Mouse (Mus musculus): ENCODE data around the gene Rnd3. TPM values are rescaled to one million over a fixed set of nuclear protein-coding genes. Genes with fewer than 3 reads are reported as not detected.

Rnd3 gene
- polyA plus RNA-seq, 1 experiment from 2014 or later: 31.3 TPM

DNA sequence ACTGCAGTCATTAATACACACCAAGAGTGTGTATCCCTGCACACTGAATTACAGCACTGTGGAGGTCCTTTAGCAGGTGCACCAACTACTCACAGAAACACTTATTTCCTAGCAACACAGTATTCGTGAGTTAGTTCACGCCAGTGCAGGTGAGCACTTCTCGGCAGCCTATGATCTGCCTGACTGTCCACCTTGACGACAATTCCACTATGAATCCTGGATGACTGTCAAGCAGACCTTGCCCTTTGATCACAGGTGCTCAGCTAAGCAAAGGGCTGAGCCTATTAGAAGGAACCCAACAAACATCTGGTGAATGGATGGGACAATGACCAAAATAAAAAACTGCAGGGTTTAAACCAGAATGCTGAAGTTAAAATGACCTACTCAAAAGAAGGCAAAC, 20.8 kb downstream of the Rnd3 start:
- Histone ChIP-seq H3K9ac (ENCODE audit: low read length) (no peak overlapping the region), H3K4me1 (ENCODE audit: control insufficient read depth in 2 of 2, insufficient read depth in 2 of 2, low read length in 2 of 2) (no peaks in the 10 kb centered on the region), H3K4me3 (ENCODE audit: control insufficient read depth in 1 of 2, insufficient read depth in 1 of 2, low read depth in 1 of 2, low read length in 2 of 2) (no peak overlapping the region), H3K27me3 (ENCODE audit: control insufficient read depth, insufficient read depth, low read length) (no peaks in the 10 kb centered on the region), H3K36me3 (ENCODE audit: control insufficient read depth, insufficient read depth, low read length) (peaks cover 36% of the 10 kb centered on the region), H3K27ac (replicated peaks in 1 of 2; ENCODE audit: control insufficient read depth in 1 of 2, insufficient read depth in 1 of 2, low read depth in 2 of 2, low read length in 2 of 2) (no peak overlapping the region), H3K9me3 (ENCODE audit: control insufficient read depth, low read length) (peaks cover 1% of the 10 kb centered on the region; the same call in 1 of the 2 replicates), H3K4me2 (ENCODE audit: low read length) (no peak overlapping the region)
- WGBS: 81% methylated on average over 4 of the region's 4 CpGs
- ATAC-seq (ENCODE audit: insufficient number of reproducible peaks, insufficient read depth, low FRiP score, low read depth): no peak

DNA sequence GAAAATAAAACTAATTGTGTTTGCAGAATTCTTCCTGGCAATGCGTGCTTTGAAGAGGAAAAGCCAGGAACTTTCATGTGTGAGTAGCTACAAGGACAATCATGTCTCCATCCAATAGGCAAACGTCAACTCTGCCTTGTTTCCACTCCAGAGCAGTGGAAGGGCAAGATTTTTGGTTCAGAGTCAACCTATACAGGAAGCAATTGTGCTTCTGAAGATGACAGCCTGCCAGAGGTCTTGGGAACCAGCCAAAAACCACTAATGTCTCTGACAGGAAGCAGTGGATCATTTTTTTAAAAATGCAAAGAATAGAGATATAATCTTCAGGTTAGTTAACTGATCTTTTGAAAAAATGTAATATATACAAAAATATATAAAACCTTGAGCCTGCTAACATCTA, 38.6 kb downstream of the Rnd3 start:
- Histone ChIP-seq H3K4me3 (ENCODE audit: control insufficient read depth in 1 of 2, insufficient read depth in 1 of 2, low read depth in 1 of 2, low read length in 2 of 2) (no peak overlapping the region), H3K36me3 (ENCODE audit: control insufficient read depth, insufficient read depth, low read length) (no peaks in the 10 kb centered on the region), H3K4me1 (ENCODE audit: control insufficient read depth in 2 of 2, insufficient read depth in 2 of 2, low read length in 2 of 2) (no peaks in the 10 kb centered on the region), H3K27me3 (ENCODE audit: control insufficient read depth, insufficient read depth, low read length) (no peaks in the 10 kb centered on the region), H3K9me3 (ENCODE audit: control insufficient read depth, low read length) (no peaks in the 10 kb centered on the region), H3K9ac (ENCODE audit: low read length) (no peak overlapping the region), H3K4me2 (ENCODE audit: low read length) (no peak overlapping the region), H3K27ac (replicated peaks in 1 of 2; ENCODE audit: control insufficient read depth in 1 of 2, insufficient read depth in 1 of 2, low read depth in 2 of 2, low read length in 2 of 2) (no peak overlapping the region)
- WGBS: 55% methylated on average over 2 of the region's 2 CpGs
- ATAC-seq (ENCODE audit: insufficient number of reproducible peaks, insufficient read depth, low FRiP score, low read depth): no peak

DNA sequence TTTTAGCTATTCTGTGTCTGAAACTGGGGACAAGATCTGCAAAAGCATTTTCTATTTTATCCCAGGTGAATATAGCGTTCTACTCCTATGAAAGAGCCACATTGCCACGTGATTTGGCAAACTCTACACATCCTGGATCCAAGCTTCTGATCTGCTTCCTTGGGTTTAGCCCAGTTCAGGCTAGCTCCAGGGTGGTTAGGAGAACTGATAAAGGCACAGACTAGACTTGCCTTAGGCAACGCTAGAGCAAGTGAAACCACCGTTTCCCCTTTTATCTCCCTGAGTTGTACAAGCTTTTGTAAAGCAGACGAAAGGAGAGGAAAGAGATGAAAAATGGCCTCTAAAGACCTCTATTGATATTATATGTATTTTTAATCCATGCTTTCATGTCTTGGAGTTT, 40.3 kb downstream of the Rnd3 start:
- no peak overlapping the region for H3K4me3 ChIP-seq (ENCODE audit: control insufficient read depth in 1 of 2, insufficient read depth in 1 of 2, low read depth in 1 of 2, low read length in 2 of 2)
- no peaks in the 10 kb centered on the region for H3K27me3 ChIP-seq (ENCODE audit: control insufficient read depth, insufficient read depth, low read length)
- no peak overlapping the region for H3K27ac ChIP-seq (replicated peaks in 1 of 2; ENCODE audit: control insufficient read depth in 1 of 2, insufficient read depth in 1 of 2, low read depth in 2 of 2, low read length in 2 of 2)
- H3K4me1 ChIP-seq (ENCODE audit: control insufficient read depth in 2 of 2, insufficient read depth in 2 of 2, low read length in 2 of 2): no peaks in the 10 kb centered on the region
- ATAC-seq (ENCODE audit: insufficient number of reproducible peaks, insufficient read depth, low FRiP score, low read depth): no peak
- H3K36me3 ChIP-seq (ENCODE audit: control insufficient read depth, insufficient read depth, low read length): no peaks in the 10 kb centered on the region
- 50% methylated on average over 5 of the region's 5 CpGs for WGBS
- no peaks in the 10 kb centered on the region for H3K9me3 ChIP-seq (ENCODE audit: control insufficient read depth, low read length)
- H3K4me2 ChIP-seq (ENCODE audit: low read length): no peak overlapping the region
- no peak overlapping the region for H3K9ac ChIP-seq (ENCODE audit: low read length)

DNA sequence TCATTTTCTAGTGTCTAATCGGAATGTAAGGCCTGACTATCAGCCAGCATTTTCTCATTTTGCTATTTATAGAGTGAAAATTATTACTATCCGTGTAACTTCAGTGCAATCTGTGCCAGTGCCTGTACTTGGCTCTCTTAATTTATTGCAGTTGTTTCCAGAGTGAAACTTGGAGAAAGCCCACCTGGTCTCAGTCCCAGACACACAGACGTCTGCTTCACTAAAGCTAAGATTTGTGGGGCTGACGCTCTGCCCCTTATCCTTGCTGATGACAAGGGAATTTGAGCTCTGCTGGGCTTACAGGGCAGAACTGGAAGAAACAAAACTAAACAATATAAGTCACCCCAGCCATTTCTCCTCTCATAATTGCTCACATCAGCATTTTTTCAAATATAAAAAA, 47.7 kb downstream of the Rnd3 start:
- Histone ChIP-seq H3K36me3 (ENCODE audit: control insufficient read depth, insufficient read depth, low read length) (no peaks in the 10 kb centered on the region), H3K4me3 (ENCODE audit: control insufficient read depth in 1 of 2, insufficient read depth in 1 of 2, low read depth in 1 of 2, low read length in 2 of 2) (no peak overlapping the region), H3K27me3 (ENCODE audit: control insufficient read depth, insufficient read depth, low read length) (no peaks in the 10 kb centered on the region), H3K9me3 (ENCODE audit: control insufficient read depth, low read length) (no peaks in the 10 kb centered on the region), H3K9ac (ENCODE audit: low read length) (no peak overlapping the region), H3K4me1 (ENCODE audit: control insufficient read depth in 2 of 2, insufficient read depth in 2 of 2, low read length in 2 of 2) (peaks cover 0 to 2% of the 10 kb centered on the region in 2 experiments; a peak in 1 of 4 replicates), H3K4me2 (ENCODE audit: low read length) (no peak overlapping the region), H3K27ac (replicated peaks in 1 of 2; ENCODE audit: control insufficient read depth in 1 of 2, insufficient read depth in 1 of 2, low read depth in 2 of 2, low read length in 2 of 2) (no peak overlapping the region)
- no peak for ATAC-seq (ENCODE audit: insufficient number of reproducible peaks, insufficient read depth, low FRiP score, low read depth)
- WGBS: 38% methylated on average over 4 of the region's 4 CpGs

- no peaks in the 10 kb centered on the region for H3K27me3 ChIP-seq (ENCODE audit: control insufficient read depth, insufficient read depth, low read length)
- no peak overlapping the region for H3K27ac ChIP-seq (replicated peaks in 1 of 2; ENCODE audit: control insufficient read depth in 1 of 2, insufficient read depth in 1 of 2, low read depth in 2 of 2, low read length in 2 of 2)
- ATAC-seq (ENCODE audit: insufficient number of reproducible peaks, insufficient read depth, low FRiP score, low read depth): no peak
- no peak overlapping the region for H3K4me3 ChIP-seq (ENCODE audit: control insufficient read depth in 1 of 2, insufficient read depth in 1 of 2, low read depth in 1 of 2, low read length in 2 of 2)
- peaks cover 0 to 2% of the 10 kb centered on the region in 2 experiments; a peak in 1 of 4 replicates for H3K4me1 ChIP-seq (ENCODE audit: control insufficient read depth in 2 of 2, insufficient read depth in 2 of 2, low read length in 2 of 2)
- WGBS: 63% methylated on average over 9 of the region's 9 CpGs
- H3K9me3 ChIP-seq (ENCODE audit: control insufficient read depth, low read length): no peaks in the 10 kb centered on the region
- no peak overlapping the region for H3K9ac ChIP-seq (ENCODE audit: low read length)
- H3K36me3 ChIP-seq (ENCODE audit: control insufficient read depth, insufficient read depth, low read length): no peaks in the 10 kb centered on the region
- no peak overlapping the region for H3K4me2 ChIP-seq (ENCODE audit: low read length)
These were observed 48.9 kb downstream of the Rnd3 start for GRCm38 (mm10) chr2:51099987-51100386.

DNA sequence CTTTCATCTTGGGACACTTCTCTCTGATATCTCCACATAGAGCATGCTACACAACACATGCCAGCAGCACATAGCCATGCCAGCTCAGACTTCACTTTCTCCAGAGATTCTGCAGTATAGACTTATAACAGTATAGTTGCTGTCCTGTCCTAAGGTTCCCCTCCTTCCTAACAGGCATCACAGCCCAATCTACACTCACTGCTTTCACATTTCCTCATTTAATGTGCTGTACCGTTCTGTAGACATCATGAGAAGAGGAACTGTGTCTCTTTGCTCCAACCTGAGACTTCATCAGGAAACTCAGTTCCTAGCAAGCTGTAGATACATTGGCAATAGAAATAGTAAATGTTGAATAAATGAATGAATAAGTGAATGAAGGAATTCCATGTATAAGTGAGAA, 49.7 kb downstream of the Rnd3 start:
- 74% methylated on average over 1 of the region's 1 CpGs for WGBS
- Histone ChIP-seq H3K9ac (ENCODE audit: low read length) (no peak overlapping the region), H3K4me1 (ENCODE audit: control insufficient read depth in 2 of 2, insufficient read depth in 2 of 2, low read length in 2 of 2) (peaks cover 0 to 2% of the 10 kb centered on the region in 2 experiments; a peak in 1 of 4 replicates), H3K36me3 (ENCODE audit: control insufficient read depth, insufficient read depth, low read length) (no peaks in the 10 kb centered on the region), H3K27me3 (ENCODE audit: control insufficient read depth, insufficient read depth, low read length) (no peaks in the 10 kb centered on the region), H3K4me3 (ENCODE audit: control insufficient read depth in 1 of 2, insufficient read depth in 1 of 2, low read depth in 1 of 2, low read length in 2 of 2) (no peak overlapping the region), H3K9me3 (ENCODE audit: control insufficient read depth, low read length) (no peaks in the 10 kb centered on the region), H3K27ac (replicated peaks in 1 of 2; ENCODE audit: control insufficient read depth in 1 of 2, insufficient read depth in 1 of 2, low read depth in 2 of 2, low read length in 2 of 2) (no peak overlapping the region), H3K4me2 (ENCODE audit: low read length) (no peak overlapping the region)
- ATAC-seq (ENCODE audit: insufficient number of reproducible peaks, insufficient read depth, low FRiP score, low read depth): no peak

GRCm38 (mm10) chr2:51090688-51091087, 58.2 kb downstream of the Rnd3 start:
- ATAC-seq (ENCODE audit: insufficient number of reproducible peaks, insufficient read depth, low FRiP score, low read depth): no peak
- Histone ChIP-seq H3K9ac (ENCODE audit: low read length) (no peak overlapping the region), H3K4me1 (ENCODE audit: control insufficient read depth in 2 of 2, insufficient read depth in 2 of 2, low read length in 2 of 2) (no peaks in the 10 kb centered on the region), H3K4me3 (ENCODE audit: control insufficient read depth in 1 of 2, insufficient read depth in 1 of 2, low read depth in 1 of 2, low read length in 2 of 2) (no peak overlapping the region), H3K9me3 (ENCODE audit: control insufficient read depth, low read length) (no peaks in the 10 kb centered on the region), H3K27me3 (ENCODE audit: control insufficient read depth, insufficient read depth, low read length) (no peaks in the 10 kb centered on the region), H3K27ac (replicated peaks in 1 of 2; ENCODE audit: control insufficient read depth in 1 of 2, insufficient read depth in 1 of 2, low read depth in 2 of 2, low read length in 2 of 2) (no peak overlapping the region), H3K4me2 (ENCODE audit: low read length) (no peak overlapping the region), H3K36me3 (ENCODE audit: control insufficient read depth, insufficient read depth, low read length) (no peaks in the 10 kb centered on the region)
- WGBS: 86% methylated on average over 7 of the region's 7 CpGs

DNA sequence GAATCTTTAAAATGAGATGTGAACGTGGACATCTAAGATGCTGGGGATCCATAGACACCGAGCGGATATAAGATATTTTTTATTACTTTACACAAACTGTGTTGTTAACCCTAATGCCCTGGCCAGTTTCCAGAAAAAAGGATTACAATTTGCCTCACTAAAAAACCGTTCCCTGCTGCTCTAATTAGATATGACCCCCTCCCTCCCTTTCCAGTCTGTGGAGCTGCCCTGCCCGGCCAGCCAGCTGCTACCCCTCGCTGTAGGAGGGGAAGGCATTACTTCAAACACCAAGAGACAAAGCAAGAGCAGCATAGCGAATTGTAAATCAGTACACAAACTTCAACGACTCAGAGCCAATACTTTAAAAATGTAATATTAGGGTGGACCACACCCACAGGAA, 58.9 kb downstream of the Rnd3 start:
- no peaks in the 10 kb centered on the region for H3K36me3 ChIP-seq (ENCODE audit: control insufficient read depth, insufficient read depth, low read length)
- no peaks in the 10 kb centered on the region for H3K27me3 ChIP-seq (ENCODE audit: control insufficient read depth, insufficient read depth, low read length)
- no peak overlapping the region for H3K27ac ChIP-seq (replicated peaks in 1 of 2; ENCODE audit: control insufficient read depth in 1 of 2, insufficient read depth in 1 of 2, low read depth in 2 of 2, low read length in 2 of 2)
- no peak overlapping the region for H3K9ac ChIP-seq (ENCODE audit: low read length)
- no peaks in the 10 kb centered on the region for H3K4me1 ChIP-seq (ENCODE audit: control insufficient read depth in 2 of 2, insufficient read depth in 2 of 2, low read length in 2 of 2)
- H3K9me3 ChIP-seq (ENCODE audit: control insufficient read depth, low read length): no peaks in the 10 kb centered on the region
- ATAC-seq (ENCODE audit: insufficient number of reproducible peaks, insufficient read depth, low FRiP score, low read depth): no peak
- H3K4me3 ChIP-seq (ENCODE audit: control insufficient read depth in 1 of 2, insufficient read depth in 1 of 2, low read depth in 1 of 2, low read length in 2 of 2): no peak overlapping the region
- H3K4me2 ChIP-seq (ENCODE audit: low read length): no peak overlapping the region
- WGBS: 59% methylated on average over 8 of the region's 8 CpGs
